Mouse (Mus musculus): ENCODE data around the gene Mxi1.
A peak's percentile ranks its signal among the peaks of the same experiment; 100 is the strongest.

Mxi1 gene

DNA sequence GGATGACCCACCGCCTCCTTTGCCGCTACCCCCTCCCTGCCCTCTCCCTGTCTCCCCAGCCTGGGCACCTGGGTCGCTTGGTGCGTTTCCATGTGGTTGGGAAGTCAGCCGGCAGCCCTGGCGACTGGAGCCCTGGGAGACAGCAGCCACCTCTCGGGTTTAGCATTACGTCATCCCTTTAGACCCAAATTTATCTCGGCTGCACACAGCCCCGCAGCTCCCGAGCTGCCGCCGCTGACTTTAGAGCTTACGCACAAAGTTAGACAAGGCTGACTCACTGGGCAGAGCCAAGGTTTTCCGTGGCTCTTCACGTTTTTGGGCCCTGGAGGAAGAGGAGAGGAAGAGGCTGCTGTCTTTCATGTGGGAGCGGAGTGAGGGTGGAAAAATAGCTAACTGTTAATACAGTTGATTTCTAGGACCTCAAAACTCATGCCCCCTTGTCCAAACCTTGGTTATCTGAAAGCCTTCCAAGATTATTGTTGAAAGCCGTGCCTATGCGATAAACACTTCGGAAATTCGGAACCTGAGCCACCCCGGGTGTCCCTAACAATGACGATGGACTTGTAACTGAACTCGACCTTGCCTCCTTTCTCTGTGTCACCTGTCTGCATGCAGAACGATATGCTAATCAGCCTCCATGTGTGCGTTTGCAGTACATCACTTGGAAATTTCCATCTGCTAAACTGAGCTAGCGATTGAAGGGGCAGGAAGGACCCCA lies 15.4 kb downstream of the Mxi1 start:
- peak; percentile 16 for DNase-seq

DNA sequence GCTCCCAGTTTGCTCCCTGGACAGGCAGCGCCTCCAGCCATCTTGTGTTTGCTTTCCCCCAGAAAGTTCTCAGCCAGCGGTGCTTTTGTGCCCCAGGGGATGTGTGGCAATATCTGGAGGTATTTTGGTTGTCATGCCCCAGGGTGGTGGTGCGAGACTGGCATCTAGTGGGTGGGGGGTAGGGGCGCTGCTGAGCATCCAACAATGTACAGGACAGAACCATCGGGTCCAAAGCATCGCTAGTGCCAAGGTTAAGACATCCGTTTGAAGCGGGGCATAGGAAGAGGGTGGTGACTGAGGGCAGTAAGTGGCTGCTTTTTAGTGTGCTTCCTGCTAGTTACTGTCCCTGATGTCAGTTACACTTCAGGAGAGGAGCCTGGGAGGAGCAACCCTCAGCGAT lies 17.8 kb downstream of the Mxi1 start:
- DNase-seq: peak; percentile 16

DNA sequence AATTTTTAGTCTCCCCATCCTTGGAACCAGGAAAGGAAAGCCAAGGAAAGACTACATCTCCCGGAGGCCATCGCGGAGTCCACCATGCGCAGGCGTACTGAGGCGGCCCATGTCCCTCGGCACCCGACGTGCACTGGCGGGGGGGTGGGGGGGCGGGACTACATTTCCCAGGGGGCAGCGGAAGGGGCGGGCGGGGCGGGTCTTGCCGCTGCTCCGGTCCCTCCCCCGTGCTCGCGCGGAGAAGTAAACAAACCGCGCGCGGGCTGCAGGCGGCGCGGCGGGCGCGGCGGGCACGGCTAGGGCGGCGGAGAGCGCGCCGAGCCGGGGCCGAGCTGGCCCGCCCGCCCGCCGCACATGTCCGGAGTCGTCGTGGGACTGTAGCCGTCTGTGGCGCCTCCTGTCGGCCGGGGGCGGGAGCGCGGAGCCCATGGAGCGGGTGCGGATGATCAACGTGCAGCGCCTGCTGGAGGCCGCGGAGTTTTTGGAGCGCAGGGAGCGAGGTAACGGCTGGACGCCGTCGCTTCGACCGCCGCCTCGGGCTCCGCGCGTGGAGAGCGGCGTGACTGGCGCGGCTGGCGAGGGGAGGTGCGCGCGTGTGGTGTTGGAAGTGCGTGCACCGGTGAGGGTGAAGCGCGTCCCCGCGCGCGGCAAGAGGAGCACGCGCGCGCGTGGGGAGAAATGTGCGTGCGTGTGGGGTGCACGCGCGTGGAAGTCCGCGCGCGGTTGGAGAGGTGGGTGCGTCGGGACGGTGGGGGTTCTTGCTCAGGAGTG lies 19.1 kb downstream of the Mxi1 start:
- peak; percentile 86 for DNase-seq

DNA sequence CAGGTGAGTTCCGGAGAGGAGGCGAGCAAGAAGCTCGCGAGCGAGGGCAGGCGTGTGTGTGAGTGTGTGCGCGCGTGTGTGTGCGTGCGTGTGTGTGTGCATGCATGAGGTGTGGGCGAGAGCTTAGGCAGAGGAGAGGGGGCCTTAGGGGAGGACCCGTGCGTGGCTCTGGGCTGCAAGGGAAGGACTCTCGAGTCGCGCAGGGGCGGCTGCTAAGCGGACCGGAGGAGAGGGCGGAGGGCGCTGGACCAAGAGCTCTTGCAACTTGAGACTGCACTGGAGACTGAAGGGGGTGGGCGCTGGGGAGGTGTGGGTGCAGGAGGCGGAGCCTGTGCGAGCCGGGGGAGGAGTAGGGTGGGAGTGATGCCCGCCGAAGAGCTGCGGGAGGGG lies 19.7 kb downstream of the Mxi1 start:
- peak; percentile 83 for DNase-seq

DNA sequence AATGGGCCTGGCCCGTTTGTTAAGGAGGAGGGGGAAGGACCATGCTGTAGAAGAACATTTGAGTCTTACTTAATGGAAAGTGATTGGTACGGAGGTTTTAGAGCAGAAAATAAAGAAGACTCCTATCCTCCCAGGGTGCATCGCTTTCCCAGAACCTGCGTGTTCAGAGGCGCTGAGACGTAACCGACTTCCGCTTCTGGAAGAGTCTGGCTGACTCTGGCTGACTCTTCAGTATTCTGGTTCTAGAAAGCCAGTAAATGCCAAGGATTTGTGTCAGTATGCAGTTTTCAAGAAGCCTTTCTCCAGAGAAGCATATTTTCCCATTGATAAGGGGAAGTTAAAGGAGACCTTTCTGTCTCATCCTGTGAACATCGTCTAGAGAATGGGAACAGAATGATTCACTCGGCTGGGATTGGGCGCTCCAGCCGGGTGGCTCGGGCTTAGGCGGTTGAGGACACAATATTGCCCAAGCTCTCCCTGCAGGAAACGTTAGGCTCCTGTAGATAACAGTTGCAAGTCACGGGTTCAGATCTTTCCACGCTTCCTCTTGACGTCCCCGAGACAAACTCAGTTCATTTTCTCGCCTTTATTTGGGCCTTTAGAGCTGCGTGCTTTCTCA lies 21.7 kb downstream of the Mxi1 start:
- DNase-seq: no peak

DNA sequence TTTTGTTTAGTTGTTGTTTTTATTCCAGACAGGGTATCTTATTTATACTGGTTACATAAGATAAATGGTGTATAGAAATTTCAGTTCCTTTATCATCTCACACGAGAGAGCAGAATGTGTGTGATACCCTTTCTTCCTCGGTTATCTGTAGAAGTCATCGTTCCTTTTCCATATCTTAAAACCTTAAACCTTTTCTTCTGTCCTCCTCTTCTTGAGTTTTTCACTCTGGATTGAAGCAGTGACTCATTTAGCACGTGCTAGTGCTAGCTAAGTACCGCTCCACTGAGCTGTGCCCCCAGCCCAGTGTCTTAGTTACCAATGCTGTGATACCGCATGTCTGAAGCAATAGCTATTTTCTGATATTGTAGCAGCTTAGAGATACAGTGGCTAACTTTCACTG lies 23.4 kb downstream of the Mxi1 start:
- DNase-seq: no peak

DNA sequence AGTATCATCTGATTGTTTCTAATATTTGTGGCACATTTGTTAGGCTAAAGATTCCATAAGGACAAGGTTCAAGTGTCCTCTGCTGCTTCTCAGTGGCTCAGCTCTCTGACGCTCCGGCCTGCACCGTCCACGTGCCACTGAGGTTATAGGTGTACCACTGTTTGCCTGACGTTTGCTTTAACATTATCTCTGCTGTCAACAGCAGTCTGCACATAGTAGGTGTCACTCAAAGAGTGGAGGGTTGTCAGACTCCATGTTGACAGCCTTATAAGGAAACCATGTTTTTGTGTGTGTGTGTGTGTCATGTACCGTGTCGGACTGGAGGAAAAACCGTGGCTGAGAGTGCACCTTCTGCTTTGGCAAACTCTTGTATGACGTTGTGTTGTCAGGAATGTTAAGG lies 24.9 kb downstream of the Mxi1 start:
- no peak for DNase-seq

DNA sequence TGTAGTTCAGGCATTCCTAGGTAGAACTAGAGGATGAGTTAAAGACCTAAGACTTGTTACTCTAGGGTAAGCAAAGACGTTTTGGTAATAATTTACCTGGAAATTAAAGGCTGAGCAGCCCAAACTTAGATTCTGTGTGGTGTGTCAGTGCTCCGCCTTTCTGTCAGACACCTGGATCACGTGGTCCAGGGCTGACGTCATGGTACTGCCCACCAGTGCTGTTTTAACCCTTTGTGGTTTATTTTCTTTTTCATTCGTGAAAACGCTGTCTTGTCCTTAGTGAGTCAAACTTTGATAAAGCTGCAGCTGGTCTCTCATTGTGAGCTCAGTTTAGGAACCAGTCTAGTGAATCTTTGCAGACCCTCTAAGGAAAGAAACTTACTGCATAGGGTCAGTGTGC lies 30.1 kb downstream of the Mxi1 start:
- DNase-seq: no peak

DNA sequence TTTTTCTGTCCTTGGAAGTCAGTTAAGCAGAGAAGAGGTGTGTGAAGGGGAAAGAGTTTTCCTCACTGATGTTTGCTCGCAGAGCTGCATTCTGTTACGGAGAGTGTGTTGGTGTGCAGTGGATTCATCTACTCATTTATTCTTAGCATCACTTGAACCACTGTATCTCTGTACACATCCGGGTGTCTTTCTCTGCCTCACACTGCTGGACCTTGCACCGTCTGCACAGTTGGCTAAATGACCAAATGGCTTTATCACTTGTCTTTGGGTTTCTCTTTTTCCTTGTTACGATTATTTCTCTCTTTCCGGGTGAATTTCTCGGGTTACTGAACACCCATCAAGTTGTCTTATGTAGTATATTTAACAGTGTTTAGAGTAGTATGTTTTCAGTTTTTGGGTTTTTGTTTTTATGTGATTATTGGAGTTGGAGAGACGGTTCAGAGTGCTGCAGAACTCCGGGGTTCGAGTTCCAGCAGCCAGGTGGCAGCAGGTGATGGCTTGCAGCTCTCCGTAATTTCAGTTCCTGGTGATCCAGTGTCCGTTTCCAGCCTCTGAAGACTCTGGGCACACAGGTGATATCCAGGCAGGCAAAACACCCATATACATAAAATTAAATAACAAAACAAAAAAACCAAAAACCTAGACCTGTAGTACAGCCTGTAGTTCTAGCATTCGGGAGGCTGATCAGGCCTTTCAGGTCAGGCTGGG lies 33.0 kb downstream of the Mxi1 start:
- DNase-seq: no peak

DNA sequence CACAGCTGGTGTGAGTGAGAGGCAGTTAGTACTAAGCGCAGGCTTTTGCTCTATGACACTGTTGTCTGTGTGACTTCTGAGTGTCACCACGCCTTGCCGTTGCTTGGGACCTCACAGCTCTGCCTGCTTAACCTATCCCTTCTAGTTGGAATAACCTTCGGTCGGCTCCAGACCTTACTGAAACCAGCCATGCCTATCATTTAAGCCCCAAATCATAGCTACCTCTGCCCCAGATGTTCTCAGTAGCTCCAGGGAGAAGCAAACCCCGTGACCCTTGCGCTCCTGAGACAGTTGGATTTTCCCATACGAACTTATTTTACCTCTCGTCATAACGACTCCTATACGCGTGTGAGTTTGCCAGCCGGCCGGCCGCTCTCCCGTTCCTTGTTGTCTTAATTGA lies 33.7 kb downstream of the Mxi1 start:
- DNase-seq: no peak

DNA sequence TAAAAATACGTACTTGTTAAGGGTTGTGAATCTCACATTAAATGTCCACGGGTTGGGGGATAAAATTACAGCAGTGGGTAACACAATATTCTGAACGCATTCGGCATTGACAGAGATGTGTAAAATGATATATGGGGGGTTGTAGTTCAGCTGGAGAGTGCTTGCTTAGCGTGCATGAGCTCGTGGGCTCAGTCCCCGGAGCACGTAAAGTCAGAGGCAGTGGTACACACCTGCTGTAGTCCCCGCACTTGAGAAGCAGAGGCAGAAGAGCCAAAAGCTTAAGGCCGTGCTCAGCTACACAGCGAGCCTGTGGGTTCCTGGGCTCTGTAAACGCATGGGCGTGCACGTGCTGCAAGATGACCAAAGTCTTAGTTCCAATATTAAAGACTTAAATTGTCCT lies 35.4 kb downstream of the Mxi1 start:
- no peak for DNase-seq

DNA sequence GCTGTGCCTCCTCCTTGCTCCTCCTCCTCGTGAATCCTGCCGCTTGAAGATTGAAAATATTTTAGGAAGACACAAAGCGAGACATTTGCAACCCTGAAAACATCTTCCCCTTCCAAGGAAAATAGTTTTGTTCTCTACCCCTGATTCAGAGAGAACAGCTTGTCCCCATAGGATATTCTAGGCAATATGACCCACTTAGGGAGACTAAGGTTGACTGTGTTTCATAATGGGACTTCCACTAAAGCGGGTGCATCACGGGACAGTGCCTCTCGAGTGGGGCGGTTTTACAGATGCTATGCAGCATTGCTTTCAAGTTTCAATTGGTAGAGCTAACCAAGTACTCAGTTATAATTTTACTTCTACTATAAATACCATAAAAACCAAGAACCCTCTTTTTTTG lies 43.5 kb downstream of the Mxi1 start:
- no peak for DNase-seq

DNA sequence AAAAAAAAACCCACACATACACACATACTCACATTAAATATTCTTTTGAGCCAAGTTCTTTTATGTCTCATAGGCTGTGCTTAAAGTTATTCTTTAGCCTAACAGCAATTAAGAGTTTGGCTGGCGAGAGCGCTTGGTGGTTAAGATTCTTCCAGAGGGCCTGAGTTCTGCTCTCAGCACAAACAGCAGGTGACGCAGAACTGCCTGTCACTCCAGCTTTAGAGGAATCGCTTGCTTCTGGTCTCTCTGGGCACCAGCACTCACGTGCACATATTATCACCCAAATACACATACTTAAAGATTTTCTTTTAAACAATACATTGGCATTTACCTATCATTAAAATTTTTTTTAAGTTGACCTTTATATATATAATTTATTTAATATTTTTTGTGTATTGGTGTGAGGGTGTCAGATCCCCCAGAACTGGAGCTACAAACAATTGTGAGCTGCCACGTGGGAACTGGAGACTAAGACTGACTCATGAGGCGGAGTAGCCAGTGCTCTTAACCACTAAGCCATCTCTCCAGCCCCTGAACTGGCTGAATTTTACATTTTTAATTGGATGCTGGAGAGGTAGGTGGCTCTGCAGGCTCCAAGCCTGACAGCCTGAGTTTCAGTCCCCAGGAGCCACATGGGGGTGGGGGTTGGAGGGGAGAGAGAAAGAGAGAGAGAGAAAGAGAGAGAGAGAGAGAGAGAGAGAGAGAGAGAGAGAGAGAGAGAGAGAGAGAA lies 44.1 kb downstream of the Mxi1 start:
- DNase-seq: no peak

DNA sequence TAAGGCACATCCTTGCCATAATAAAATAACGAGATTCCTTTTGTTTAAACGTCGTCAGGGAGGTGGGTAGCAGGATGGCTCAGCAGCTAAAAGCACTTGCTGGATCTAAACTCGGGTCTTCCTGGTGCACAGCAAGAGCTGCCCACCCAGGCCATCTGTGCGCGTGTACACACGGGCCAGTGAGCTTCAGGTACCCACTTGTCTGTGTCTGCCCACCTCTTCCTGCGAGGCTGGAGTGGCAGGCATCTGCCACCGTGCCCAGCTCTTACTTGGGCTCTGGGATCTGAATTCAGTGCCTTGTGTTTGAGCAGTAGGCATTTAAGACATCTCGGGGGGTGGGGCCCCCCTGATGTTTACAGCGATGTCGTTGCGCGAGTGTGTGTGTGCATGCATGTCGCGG lies 44.7 kb downstream of the Mxi1 start:
- no peak for DNase-seq

DNA sequence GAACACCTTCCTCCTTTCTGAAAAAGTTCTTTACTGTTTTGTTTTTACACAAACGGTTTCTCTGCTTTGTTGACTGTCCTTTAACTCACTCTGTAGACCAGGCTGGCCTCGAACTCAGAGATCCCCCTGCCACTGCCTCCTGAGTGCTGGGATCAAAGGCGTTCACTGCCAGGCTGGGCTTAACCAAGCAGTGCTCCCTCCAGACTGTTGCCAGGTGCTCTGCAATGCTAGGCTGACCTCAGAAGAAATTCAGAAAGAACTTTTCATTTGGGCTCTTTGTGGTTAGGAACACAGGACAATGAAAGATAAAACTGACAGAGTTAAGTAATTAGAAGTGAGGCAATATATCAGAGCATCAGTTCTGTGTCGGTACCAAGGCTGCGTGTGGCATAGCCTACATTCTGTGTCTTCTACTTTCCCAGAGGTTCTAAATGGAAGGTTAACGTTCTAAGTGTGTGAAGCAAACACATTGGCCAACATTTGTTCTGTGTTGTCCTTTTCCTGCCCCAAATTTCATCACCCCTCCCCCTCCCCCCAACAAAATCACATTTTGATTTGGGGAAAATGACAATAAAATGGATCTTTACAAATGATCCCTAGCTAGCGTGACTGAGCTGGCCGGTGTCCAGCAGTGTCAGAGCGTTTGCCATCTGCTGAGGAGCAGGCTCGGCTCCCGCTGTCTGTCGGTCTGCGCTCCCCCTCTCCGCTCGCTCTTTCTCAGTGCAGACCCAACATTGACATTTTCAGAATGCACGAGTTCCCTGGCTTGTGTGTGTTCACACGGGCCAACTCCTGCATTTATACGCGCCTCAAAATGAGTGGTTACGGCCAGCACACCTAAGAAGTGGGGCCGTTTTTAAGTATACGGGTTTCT lies 49.1 kb downstream of the Mxi1 start:
- DNase-seq: no peak

DNA sequence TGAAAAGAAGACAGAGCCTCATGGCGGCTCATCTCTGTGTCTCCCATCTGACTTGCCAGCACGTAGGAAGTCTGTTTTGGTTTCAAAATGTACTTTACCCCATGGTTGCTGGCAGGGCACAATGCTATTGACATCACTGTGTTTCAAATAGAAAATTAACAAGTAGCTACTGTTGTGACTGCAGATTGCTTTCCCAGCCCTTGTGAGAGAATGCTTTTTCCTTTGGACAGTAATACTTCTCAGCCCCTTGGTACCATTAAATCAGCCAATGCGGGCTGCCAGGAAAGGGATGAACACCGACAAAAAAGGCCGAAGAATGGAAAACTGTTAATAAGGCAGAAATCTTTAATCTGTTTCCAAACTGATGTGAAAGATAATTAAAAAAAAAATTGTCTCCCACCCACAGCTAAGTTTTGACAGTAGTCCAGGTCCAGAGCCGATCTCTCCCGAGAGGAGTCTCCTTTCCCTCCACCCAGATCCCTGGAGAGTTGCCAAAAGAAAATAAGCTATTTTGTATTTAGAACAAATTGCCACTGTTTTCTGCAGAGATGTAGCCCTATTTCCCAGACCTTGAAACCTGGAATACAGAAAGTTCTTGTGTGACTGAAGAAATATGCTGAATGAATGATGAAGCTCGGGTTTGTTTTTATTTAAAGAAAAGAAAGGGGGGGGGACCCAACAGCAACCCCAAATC lies 50.1 kb downstream of the Mxi1 start:
- no peak for DNase-seq

DNA sequence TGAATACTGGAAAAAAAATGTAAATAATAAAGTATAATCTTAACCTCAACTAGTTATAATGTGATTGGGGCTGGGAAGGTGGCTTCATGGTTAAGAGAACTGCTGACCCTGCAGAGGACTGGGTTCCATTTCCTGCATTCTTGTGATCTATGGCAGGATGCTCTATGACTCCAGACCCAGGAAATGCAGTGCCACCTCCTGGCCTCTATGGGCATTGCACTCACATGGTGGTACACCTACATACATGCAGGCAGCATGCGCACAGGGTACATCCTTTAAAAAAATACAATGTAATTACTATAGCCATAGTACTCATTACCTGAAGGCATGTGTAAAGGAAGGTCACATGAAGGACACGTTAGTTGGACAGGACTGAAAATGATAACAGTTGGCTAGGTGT lies 52.6 kb downstream of the Mxi1 start:
- DNase-seq: peak; percentile 65

DNA sequence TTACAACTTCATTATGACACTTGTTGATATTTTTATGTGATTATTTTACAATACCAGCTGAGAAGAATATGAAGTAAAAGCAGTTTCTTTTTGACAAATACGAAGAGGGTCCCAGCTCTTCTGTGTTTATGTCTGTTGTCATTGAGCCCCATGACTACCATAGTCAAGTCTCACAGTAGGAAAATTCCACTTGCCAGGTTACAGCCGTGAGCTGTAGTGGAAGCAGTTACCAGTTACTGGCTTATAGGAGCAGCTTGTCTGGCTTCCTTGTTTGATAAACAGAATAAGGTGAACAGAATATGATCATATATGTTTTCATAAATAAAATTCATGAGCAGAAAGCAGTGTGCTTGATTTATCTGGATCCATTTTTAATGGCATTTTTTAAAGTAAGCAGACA lies 54.2 kb downstream of the Mxi1 start:
- no peak for DNase-seq

DNA sequence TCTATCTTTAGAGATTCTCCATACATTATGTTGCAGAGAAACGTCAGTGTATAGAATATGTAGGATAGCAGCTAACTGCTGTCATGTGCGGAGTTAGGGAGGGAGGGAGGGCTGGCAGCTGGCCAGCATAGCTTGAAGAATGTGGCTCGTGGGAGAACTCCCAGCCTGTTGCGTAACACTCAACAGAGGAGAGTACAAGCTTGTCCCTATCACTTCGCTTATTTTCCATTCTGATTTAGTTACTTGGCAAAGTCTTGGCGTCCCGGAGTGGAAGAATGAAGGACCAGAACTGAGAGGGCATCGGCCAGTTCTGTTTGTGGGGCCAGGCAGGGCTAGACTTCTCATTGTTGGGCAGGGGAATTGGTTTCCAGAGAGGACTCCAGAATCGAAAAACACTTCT lies 54.6 kb downstream of the Mxi1 start:
- DNase-seq: no peak

DNA sequence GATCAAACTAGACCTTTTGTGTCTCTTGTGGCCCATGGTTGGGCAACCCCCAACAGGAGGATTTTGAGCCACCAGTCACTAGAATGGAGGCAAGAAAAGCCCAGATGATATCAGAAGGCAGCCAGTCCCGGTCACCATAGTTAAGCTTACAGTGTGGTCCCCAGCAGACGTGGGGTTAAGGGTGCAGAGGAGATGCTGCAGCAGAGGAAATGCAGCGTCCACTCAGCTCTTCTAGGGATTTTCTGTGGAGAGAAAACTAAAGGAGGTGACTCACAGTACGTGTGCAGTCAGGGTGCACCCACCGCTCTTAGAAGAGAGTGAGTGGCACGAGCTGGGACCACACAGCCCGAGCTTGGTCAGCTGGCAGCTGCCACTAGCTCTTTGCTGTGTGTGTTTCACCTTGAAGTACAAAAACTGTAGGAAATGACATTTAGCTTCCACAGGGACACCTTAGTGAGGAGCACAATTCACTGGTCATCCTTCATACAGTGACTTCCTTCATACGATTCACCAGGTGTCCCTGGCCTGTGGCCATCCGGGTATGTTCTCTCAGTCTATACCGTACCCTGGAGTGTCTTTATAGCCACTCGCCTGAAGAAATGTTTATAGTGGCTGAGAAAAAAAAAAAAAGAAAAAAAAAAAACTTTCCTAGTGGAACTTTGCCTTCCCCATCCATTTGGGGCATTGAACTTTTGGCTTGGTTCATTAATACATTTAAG lies 55.9 kb downstream of the Mxi1 start:
- DNase-seq: no peak

DNA sequence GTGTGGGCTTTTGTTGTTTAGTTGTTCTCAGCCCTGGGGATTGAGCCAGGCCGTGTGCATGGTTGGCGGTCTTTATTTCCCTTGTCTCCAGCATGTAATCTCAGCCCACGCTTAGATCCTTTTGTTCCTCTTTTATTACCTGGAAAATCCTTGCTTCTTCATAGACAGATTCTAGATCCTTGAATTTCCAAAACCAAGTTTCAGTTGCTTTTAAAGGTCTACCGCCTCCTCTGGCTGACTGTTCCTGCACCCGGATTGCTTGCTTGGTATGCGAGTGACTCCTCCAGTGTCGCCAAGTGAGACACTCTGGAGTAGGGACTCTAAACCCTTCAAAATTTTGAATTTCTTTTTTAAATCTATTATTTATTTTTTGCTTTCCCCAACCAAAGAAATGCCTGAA lies 56.6 kb downstream of the Mxi1 start:
- DNase-seq: no peak
